Mouse (Mus musculus): ENCODE measurements around the gene S100a8.

Gene S100a8

GRCm38 (mm10) chr3:90678656-90679055 lies 9.9 kb downstream of the S100a8 start:
- DNase-seq (ENCODE audit: low spot score): no peak

DNA sequence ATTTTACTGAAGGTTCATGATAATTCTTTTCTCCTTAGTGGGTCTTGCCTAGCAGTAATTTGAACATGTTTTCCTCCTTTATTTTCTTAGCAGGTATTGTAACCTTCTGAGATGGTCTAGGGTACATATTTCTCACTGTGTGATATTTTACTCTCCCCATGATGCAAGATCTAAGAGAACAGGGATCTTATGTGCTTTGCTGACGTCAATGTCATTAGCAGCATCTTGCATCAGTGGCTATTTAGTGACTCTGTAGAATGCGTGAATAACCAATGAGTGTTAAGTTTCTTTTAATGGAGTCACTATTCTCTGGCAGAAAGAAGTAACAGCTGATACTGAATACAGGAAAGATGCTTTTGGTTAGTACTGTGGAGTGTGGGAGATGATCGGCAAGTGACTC lies 15.2 kb downstream of the S100a8 start:
- DNase-seq (ENCODE audit: low spot score): no peak

DNA sequence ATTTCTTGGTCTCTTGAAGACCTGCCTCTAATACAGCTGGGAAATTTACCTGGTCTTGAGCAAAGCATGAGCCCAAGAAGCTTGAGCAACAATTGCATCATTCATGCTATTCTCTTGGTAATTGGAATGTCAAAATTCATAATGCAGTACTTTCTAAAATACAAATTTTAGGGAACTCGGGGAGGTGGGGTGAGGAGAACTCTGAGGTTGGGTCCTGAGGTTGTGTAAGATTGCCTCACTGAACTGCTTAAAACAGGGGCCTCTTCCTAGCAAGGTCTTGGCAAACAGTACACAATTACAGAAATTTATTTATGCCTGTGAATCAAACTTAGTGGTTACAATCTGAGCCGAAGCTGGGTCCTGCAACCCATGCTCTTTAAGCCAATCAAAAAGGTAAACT lies 18.1 kb downstream of the S100a8 start:
- DNase-seq (ENCODE audit: low spot score): no peak

GRCm38 (mm10) chr3:90693496-90693895 lies 24.7 kb downstream of the S100a8 start:
- no peak for DNase-seq (ENCODE audit: low spot score)

DNA sequence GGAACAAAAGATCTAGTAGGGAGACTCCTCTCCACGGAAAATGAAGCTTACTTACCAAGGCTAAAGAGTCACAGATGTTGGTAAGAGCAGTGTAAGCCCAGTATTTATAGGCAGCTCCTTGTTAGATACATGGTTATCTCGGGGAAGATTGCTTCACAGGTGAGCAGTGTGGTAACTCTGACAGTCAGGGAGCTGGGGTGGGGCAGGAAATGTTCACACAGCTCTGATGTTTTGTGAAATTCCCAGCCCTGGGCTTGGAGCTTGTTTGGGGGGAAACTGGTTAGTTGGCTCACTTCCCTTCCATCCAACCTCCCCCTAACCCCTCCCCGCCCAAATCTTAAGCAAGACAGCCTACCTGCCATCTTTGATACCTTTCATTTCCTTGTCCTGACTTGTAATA lies 26.8 kb downstream of the S100a8 start, which contains the start of gene S100a9:
Gene S100a9, minus strand, starts transcription at position 109 of the 400 bp plus-strand sequence.
- DNase-seq (ENCODE audit: low spot score): no peak

GRCm38 (mm10) chr3:90702244-90702643 lies 33.5 kb downstream of the S100a8 start:
- DNase-seq (ENCODE audit: low spot score): no peak

DNA sequence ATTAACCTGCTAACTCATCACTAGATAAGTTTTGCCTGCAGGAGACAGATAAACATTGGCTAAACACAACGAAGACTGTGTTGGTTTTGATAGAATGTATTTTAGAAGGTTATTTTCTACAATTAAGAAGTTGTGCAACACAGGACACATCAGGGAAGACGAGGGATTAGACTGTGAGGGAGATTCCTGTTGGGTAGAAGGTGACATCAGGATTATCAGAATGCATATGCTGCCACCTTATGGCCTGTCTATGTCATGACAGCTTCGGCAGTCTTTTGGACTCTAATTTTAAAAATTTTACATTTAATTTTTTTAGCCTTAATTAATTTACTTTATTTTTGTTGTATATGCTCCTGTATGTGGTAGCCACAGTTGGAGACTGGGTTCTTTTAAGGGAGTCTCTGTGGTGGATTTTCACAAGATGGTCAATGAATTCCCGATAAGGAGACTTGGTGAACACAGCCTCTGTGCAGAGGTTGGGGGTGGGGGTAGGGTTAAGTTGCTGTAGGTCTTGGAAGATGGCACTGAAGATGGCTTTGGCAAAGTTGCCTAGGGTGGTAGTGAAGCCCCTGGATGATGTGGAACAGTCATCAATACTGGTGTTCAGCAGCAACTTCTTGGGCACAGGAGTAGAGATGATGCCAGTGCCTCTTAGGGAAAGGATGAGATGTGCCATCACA lies 39.9 kb downstream of the S100a8 start:
- DNase-seq (ENCODE audit: low spot score): peak; percentile 51

GRCm38 (mm10) chr3:90709591-90710460 lies 41.0 kb downstream of the S100a8 start:
- peak; percentile 93 for DNase-seq (ENCODE audit: low spot score)

Measured in embryo, embryonic 10.5 days (tissue).